Mouse (Mus musculus) embryonic facial prominence, embryonic 10.5 days (tissue): ENCODE data around the gene Hivep2. TPM values are rescaled to one million over a fixed set of nuclear protein-coding genes. Genes with fewer than 3 reads are reported as not detected.
A peak's percentile ranks its signal among the peaks of the same experiment; 100 is the strongest.

Source experiments
- DNase-seq: peaks from one replicate; pipeline ENCODE4 v3.0.0-alpha.2; 2017; ENCODE audit warnings: low spot score
- H3K27ac ChIP-seq: fragments of 300-500 bp; sonication (generic); replicated peaks from 2 replicates; pipeline ENCODE4 v1.5.1; 2016; ENCODE audit warnings: mild to moderate bottlenecking
- H3K27me3 ChIP-seq: fragments of 300-500 bp; sonication (generic); replicated peaks from 2 replicates; pipeline ENCODE4 v1.6.1; 2016; ENCODE audit warnings: low read depth, mild to moderate bottlenecking; ENCODE audit not compliant: poor library complexity, severe bottlenecking
- H3K36me3 ChIP-seq: fragments of 300-500 bp; sonication (generic); replicated peaks from 2 replicates; pipeline ENCODE4 v1.6.1; 2016; ENCODE audit warnings: mild to moderate bottlenecking, moderate library complexity
- H3K4me1 ChIP-seq: fragments of 300-500 bp; sonication (generic); 2 replicates; pipeline ENCODE4 v1.6.1; 2016
- H3K4me3 ChIP-seq: fragments of 300-500 bp; sonication (generic); 2 replicates; pipeline ENCODE4 v1.5.1; 2016; ENCODE audit warnings: mild to moderate bottlenecking, moderate library complexity
- H3K9me3 ChIP-seq: fragments of 300-500 bp; sonication (generic); 2 replicates; pipeline ENCODE4 v1.6.1; 2016; ENCODE audit warnings: mild to moderate bottlenecking
- WGBS: fragments of 180-500 bp; shearing (Covaris S2); methylation state at CpG from one replicate; pipeline ENCODE4 v1.1.7; 2016; 5-methylcytosine and 5-hydroxymethylcytosine counted together
- polyA plus RNA-seq: library from polyadenylated mRNA; unstranded; fragments of >200 nt; fragmentation: Nextera tagmentation; extraction: Ambion mirVana; gene quantifications from 2 replicates; pipeline ENCODE4 v1.2.1, GENCODE M21; 2016

The Hivep2 gene
- polyA plus RNA-seq, 1 experiment from 2014 or later = 1.9 TPM

DNA sequence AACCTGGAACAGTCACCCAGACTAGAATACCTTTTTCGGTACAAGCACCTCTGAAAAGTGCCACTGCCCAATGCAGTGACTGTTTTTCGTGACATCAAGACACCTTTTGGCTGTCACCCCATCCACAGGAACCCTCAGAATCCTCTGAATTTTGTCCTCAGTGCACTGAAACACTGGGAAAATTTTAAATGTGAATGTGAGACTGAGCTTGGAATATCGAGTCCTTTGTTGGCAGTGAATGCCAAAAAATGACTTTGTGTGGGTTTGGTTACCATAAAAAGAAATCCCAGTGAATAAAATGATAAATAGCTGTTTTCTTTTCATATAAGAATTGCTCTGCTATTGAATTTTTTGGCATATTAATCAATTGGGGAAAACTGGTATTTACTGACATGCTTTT is 154.6 kb downstream of the Hivep2 start:
- Histone ChIP-seq H3K4me1 (no peaks in the 10 kb centered on the region), H3K27me3 (no peaks in the 10 kb centered on the region), H3K36me3 (no peaks in the 10 kb centered on the region), H3K27ac (no peak overlapping the region), H3K9me3 (no peaks in the 10 kb centered on the region), H3K4me3 (no peak overlapping the region)
- WGBS = 89% methylated on average over 3 of the region's 3 CpGs
- no peak for DNase-seq

DNA sequence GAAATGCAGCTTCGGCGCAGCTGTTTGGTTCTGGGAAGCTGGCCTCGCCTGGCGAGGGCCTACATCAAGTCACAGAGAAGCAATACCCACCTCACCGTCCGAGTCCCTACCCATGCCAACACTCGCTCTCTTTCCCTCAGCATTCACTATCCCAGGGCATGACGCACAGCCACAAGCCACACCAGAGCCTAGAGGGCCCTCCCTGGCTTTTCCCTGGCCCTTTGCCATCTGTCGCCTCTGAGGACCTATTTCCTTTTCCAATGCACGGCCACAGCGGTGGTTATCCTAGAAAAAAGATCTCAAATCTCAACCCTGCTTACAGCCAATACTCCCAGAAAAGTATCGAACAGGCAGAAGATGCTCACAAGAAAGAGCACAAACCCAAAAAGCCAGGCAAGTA is 162.0 kb downstream of the Hivep2 start:
- Histone ChIP-seq H3K27ac (no peak overlapping the region), H3K4me1 (no peaks in the 10 kb centered on the region), H3K4me3 (no peak overlapping the region), H3K27me3 (no peaks in the 10 kb centered on the region), H3K9me3 (no peaks in the 10 kb centered on the region), H3K36me3 (peaks cover 24% of the 10 kb centered on the region)
- 96% methylated on average over 12 of the region's 12 CpGs for WGBS
- DNase-seq = no peak

DNA sequence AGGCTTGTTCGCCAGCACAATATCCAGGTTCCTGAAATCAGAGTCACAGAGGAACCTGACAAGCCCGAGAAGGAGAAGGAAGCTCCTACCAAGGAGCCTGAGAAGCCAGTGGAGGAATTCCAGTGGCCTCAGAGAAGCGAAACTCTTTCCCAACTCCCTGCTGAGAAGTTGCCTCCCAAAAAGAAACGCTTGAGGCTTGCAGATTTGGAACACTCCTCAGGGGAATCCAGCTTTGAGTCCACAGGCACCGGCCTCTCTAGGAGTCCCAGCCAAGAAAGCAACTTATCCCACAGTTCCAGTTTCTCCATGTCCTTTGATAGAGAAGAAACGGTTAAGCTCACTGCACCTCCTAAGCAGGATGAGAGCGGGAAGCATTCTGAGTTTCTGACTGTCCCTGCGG is 164.4 kb downstream of the Hivep2 start:
- Histone ChIP-seq H3K36me3 (peaks cover 24% of the 10 kb centered on the region), H3K9me3 (no peaks in the 10 kb centered on the region), H3K27ac (no peak overlapping the region), H3K4me1 (no peaks in the 10 kb centered on the region), H3K4me3 (no peak overlapping the region), H3K27me3 (no peaks in the 10 kb centered on the region)
- DNase-seq = no peak
- 75% methylated on average over 8 of the region's 8 CpGs for WGBS

DNA sequence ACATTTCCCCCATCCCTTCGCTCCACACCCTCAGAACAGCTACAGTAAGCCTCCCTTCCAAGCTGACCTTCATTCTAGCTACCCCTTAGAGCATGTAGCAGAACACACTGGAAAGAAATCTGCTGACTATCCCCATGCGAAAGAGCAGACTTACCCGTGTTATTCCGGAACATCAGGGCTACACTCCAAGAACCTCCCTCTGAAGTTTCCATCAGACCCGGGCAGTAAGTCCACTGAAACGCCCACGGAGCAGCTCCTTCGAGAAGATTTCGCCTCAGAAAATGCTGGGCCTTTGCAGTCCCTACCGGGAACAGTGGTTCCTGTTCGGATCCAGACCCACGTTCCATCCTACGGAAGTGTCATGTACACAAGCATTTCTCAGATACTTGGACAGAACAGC is 165.4 kb downstream of the Hivep2 start:
- Histone ChIP-seq H3K36me3 (peaks cover 24% of the 10 kb centered on the region), H3K4me1 (no peaks in the 10 kb centered on the region), H3K9me3 (no peaks in the 10 kb centered on the region), H3K27me3 (no peaks in the 10 kb centered on the region), H3K4me3 (no peak overlapping the region), H3K27ac (no peak overlapping the region)
- WGBS = 95% methylated on average over 13 of the region's 13 CpGs
- DNase-seq = no peak

DNA sequence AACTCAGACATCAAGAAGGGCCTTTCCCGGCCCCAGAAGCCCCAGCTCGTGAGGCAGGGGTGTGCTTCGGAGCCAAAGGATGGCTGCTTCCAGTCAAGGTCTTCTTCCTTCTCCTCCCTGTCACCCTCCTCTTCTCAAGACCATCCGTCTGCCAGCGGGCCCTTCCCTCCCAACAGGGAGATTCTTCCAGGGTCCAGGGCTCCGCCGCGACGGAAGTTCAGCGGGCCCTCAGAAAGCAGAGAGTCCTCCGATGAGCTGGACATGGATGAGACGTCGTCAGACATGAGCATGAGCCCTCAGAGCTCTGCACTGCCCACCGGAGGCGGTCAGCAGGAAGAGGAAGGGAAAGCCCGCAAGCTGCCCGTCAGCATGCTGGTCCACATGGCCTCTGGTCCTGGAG is 166.2 kb downstream of the Hivep2 start:
- H3K27me3 ChIP-seq = no peaks in the 10 kb centered on the region
- H3K27ac ChIP-seq = no peak overlapping the region
- H3K4me1 ChIP-seq = no peaks in the 10 kb centered on the region
- 90% methylated on average over 17 of the region's 17 CpGs for WGBS
- no peak overlapping the region for H3K4me3 ChIP-seq
- H3K9me3 ChIP-seq = no peaks in the 10 kb centered on the region
- DNase-seq = no peak
- peaks cover 24% of the 10 kb centered on the region for H3K36me3 ChIP-seq

DNA sequence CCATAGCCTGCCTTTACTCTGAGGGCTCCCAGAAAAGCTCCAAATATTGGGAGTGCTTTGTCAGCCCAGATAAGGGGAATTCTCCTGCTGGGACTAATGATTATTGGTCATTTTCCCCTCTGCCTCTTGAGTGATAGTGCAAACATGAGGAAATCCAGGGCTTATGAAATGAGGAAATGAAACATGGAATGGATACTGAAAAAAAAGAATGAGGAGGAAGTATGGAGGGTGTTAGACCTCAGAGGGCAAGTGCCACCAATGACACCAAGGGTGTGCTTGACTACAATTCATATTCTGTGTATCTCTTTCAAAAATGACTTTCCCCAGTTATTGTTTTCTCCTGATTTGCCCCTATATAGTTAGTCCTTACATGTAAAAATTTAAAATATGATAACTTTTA is 167.1 kb downstream of the Hivep2 start:
- H3K27ac ChIP-seq = no peak overlapping the region
- no peaks in the 10 kb centered on the region for H3K4me1 ChIP-seq
- no peaks in the 10 kb centered on the region for H3K27me3 ChIP-seq
- H3K36me3 ChIP-seq = peaks cover 24% of the 10 kb centered on the region
- H3K4me3 ChIP-seq = no peak overlapping the region
- no peak for DNase-seq
- no peaks in the 10 kb centered on the region for H3K9me3 ChIP-seq

DNA sequence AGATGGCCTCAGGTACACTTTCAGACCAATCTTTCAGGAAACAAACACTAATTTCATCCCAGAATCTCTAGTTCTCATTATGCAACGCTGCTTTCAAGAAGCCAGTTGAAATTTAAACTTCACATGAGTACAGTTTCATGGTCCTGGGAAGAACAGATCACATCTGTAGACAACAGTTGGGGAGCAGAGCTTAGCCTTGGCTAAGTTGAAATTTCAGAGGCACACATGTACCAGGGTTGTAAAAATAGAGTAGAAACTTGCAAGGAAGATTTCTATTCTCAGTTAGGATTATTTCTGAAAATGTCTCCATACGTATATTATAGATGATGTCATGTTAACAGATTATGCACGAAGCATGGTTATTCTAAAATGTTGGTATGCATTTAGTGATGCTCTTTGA is 172.8 kb downstream of the Hivep2 start:
- 87% methylated on average over 3 of the region's 3 CpGs for whole genome bisulfite sequencing

DNA sequence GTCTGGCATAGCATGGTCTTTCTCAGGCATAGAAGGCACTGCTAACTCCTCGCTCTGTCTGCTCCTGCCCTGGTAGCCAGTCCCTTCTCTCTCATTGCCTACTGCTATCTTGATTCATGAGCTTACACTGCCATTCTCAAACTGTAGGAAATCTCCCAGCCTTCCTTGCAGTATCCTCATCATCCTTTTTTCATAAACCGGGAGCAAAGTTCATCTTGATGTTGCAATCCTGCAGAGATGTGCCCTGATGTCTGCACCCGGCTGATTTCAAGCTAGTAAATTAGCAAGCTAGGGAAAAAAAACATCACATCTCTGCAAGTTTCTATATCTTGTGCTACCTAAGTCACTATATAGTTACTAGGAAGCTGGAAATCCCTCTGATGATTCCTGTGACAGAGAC is 179.0 kb downstream of the Hivep2 start:
- H3K4me3 ChIP-seq = no peak overlapping the region
- no peaks in the 10 kb centered on the region for H3K27me3 ChIP-seq
- WGBS = 89% methylated on average over 3 of the region's 3 CpGs
- no peaks in the 10 kb centered on the region for H3K9me3 ChIP-seq
- H3K27ac ChIP-seq = no peak overlapping the region
- no peak for DNase-seq
- peaks cover 19% of the 10 kb centered on the region for H3K36me3 ChIP-seq
- no peaks in the 10 kb centered on the region for H3K4me1 ChIP-seq

More for the DNA sequence above, 172.8 kb downstream of the Hivep2 start:
- Histone ChIP-seq H3K4me3 (no peak overlapping the region), H3K4me1 (no peaks in the 10 kb centered on the region), H3K27ac (no peak overlapping the region), H3K36me3 (peaks cover 8% of the 10 kb centered on the region), H3K9me3 (no peaks in the 10 kb centered on the region), H3K27me3 (no peaks in the 10 kb centered on the region)
- DNase-seq = no peak

DNA sequence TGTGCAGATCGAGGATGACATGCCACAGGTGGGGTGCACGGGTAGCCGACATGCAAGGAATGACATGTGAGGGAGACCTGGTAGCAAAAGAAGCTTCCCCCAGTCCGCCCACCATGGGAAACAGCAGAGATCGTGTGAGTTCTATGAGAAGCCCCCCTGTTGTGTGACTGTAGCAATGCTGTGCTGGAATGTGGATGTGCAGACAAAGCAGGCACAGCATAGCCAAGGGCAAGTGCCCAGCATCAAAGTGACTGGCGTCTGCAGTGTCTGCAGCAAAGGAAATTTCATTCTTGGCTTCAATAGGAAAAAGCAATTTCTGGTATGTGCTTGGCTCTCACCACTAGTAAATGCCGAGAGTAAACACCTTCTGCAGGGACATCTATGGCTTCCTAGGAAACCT is 199.0 kb downstream of the Hivep2 start:
- peak; percentile 15 for DNase-seq
- Histone ChIP-seq H3K27ac (no peak overlapping the region), H3K4me3 (no peak overlapping the region), H3K27me3 (no peaks in the 10 kb centered on the region), H3K36me3 (no peaks in the 10 kb centered on the region), H3K4me1 (no peaks in the 10 kb centered on the region), H3K9me3 (no peaks in the 10 kb centered on the region)
- WGBS = 51% methylated on average over 7 of the region's 7 CpGs

DNA sequence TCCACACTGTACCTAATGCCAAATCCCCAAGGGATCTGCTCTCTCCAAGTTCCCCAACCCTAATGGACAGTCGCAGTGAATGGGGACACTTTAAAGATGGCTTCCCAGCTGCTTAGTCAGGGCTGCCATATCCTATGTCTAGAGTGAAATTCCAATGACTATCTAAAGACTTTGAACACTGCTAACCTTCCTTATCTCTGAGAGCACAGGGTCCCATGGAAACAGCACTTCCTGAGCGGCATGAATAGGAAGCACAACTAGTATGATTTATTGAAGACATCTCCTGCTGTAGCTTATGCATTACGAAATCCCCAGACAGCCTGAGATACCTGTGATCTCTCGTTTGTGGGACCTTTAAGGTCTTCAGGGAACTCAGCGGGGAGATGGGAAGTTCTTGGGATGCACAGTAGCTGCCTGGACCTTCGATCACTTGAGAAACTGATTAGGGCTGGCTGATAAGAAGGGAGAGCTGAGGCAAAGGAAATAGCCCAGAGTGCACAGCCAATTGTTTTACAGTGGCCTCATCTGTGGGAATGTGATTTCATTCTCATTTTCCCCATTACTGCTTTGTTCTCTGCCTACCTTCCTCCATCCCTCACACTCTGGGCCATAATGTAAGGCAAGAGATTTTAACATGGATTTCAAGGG is 202.4 kb downstream of the Hivep2 start:
- H3K27ac ChIP-seq = no peak overlapping the region
- H3K4me3 ChIP-seq = no peak overlapping the region
- H3K27me3 ChIP-seq = no peaks in the 10 kb centered on the region
- no peaks in the 10 kb centered on the region for H3K4me1 ChIP-seq
- DNase-seq = no peak
- H3K9me3 ChIP-seq = no peaks in the 10 kb centered on the region
- WGBS = 87% methylated on average over 6 of the region's 6 CpGs
- H3K36me3 ChIP-seq = no peaks in the 10 kb centered on the region

DNA sequence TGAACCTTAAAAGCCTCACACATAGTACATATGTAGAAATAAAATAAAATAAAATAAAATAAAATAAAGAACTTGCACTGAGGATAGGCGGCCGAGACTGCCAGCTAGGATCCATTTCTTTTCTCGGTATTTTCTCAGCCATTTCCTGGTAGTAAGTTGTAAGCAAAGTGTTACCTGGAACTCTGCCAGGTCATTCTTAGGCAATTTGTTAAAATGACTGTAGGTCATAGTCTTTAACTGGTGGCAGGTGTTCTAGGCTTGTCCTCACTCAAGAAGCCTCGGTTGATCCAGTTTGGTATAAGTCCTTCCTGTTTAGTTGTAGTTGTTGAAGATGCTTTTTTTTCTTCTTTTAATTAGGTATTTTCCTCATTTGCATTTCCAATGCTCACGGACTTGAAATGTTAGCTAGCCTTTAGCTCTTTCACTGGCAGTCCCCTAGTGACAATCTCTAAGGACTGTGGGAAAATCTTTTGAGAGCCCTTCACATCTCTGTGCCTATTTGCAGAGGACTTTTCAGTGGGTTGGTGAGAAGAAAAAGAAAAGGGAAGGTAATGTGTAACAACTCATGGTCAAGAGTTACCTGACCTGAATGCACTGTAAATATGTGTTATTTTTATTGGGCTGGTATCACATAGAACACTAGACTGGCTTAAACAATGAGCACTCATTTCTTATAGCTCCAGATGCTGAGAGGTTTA is 203.1 kb downstream of the Hivep2 start:
- 84% methylated on average over 5 of the region's 5 CpGs for WGBS
- Histone ChIP-seq H3K9me3 (no peaks in the 10 kb centered on the region), H3K27ac (no peak overlapping the region), H3K4me3 (no peak overlapping the region), H3K36me3 (no peaks in the 10 kb centered on the region), H3K4me1 (no peaks in the 10 kb centered on the region), H3K27me3 (no peaks in the 10 kb centered on the region)
- DNase-seq = no peak

DNA sequence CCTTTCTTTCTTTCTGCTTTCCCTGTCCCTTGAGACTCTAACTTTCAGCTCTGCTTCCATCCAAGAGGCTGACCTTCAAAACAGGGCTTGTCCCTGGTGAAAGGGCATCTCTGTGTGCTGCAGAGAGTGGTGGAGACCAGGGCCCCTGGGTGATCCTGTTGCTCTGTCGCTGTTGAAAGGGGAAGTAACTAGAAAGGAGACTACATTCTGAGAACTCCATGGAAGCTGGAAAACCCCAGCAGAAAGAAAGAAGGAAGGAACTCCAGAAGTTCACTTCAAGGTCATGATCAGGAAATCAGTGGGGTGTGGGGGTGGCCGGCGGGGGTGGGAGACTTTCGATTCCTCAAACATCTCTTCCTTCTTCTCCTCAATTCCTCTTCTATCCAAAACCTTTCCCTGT is 208.2 kb downstream of the Hivep2 start:
- Histone ChIP-seq H3K4me1 (no peaks in the 10 kb centered on the region), H3K27ac (no peak overlapping the region), H3K9me3 (no peaks in the 10 kb centered on the region), H3K36me3 (no peaks in the 10 kb centered on the region), H3K27me3 (no peaks in the 10 kb centered on the region), H3K4me3 (no peak overlapping the region)
- 75% methylated on average over 4 of the region's 4 CpGs for WGBS
- no peak for DNase-seq
